8 mouse cellular contexts compared by ENCODE assay signal in genomic region chr11:82006796-82007423, GRCm38 (mm10). TPM values are rescaled to one million over a fixed set of nuclear protein-coding genes. Genes with fewer than 3 reads are reported as not detected.
A peak's percentile ranks its signal among the peaks of the same experiment; 100 is the strongest.
DNase-seq lines count a peak whose midpoint lies in the region; ATAC-seq and TF ChIP-seq lines count a peak whose summit lies in the region.

No protein-coding gene starts in this region.

- H3K9ac ChIP-seq in heart, embryonic 11.5 days (ENCODE audit: low read depth, low read length), result no peak overlapping the region
- H3K9ac ChIP-seq in liver, postnatal 0 days (replicated peaks), result no peak overlapping the region
- no peak overlapping the region for H3K9ac ChIP-seq in midbrain, embryonic 14.5 days (replicated peaks; ENCODE audit: low read length)

- TF ChIP-seq EP300 in liver, postnatal 0 days (IDR thresholded peaks at IDR 0.05; ENCODE audit: low read depth), result peak; percentile 14; the same call in 1 of the 2 replicates

- H3K4me3 ChIP-seq in heart, embryonic 11.5 days (ENCODE audit: low read depth, low read length), result no peak overlapping the region
- H3K4me3 ChIP-seq in bone marrow macrophage, adult 2 months (ENCODE audit: insufficient read depth, low read length), result peak overlapping the region; percentile 52
- no peak overlapping the region for H3K4me3 ChIP-seq in liver, postnatal 0 days (ENCODE audit: low read depth, low read length)
- no peak overlapping the region for H3K4me3 ChIP-seq in midbrain, embryonic 14.5 days (replicated peaks; ENCODE audit: low read depth, low read length)

- TF ChIP-seq POLR2A in bone marrow macrophage, adult 2 months (IDR thresholded peaks at IDR 0.05; ENCODE audit: borderline replicate concordance, low read depth, low read length), result no peak

- no peak for ATAC-seq in heart, embryonic 11.5 days (replicated peaks; ENCODE audit: insufficient number of reproducible peaks, low FRiP score, low TSS enrichment)
- peak; percentile 53; the same call in 1 of the 2 replicates for ATAC-seq in liver, postnatal 0 days
- ATAC-seq in erythroblast, adult 5-6 weeks (replicated peaks; ENCODE audit: low FRiP score, poor library complexity, severe bottlenecking), result no peak
- ATAC-seq in midbrain, embryonic 14.5 days (ENCODE audit: low FRiP score, low TSS enrichment), result no peak

- no peak overlapping the region for H3K4me2 ChIP-seq in heart, embryonic 11.5 days
- H3K4me2 ChIP-seq in liver, postnatal 0 days (ENCODE audit: low read depth, low read length), result peak overlapping the region; percentile 27; the same call in 1 of the 2 replicates
- no peak overlapping the region for H3K4me2 ChIP-seq in midbrain, embryonic 14.5 days (ENCODE audit: low read length)

- no peaks in the 10 kb centered on the region for H3K4me1 ChIP-seq in heart, embryonic 11.5 days (ENCODE audit: control insufficient read depth, insufficient read depth, low read length)
- H3K4me1 ChIP-seq in bone marrow macrophage, adult 2 months (ENCODE audit: control insufficient read depth, insufficient read depth, low read length), result peaks cover 73% of the 10 kb centered on the region
- peaks cover 8% of the 10 kb centered on the region; the same call in 1 of the 2 replicates for H3K4me1 ChIP-seq in liver, postnatal 0 days (ENCODE audit: insufficient read depth)
- no peaks in the 10 kb centered on the region for H3K4me1 ChIP-seq in midbrain, embryonic 14.5 days (ENCODE audit: control insufficient read depth, insufficient read depth, low read length)

- H3K27me3 ChIP-seq in heart, embryonic 11.5 days (ENCODE audit: control insufficient read depth, insufficient read depth, low read length), result no peaks in the 10 kb centered on the region
- H3K27me3 ChIP-seq in liver, postnatal 0 days (ENCODE audit: insufficient read depth, low read length), result no peaks in the 10 kb centered on the region
- H3K27me3 ChIP-seq in midbrain, embryonic 14.5 days (ENCODE audit: control insufficient read depth, insufficient read depth, low read length), result no peaks in the 10 kb centered on the region

- DNase-seq in heart, adult 11 months, result peak; percentile 99
- peak; percentile 79 for DNase-seq in heart, postnatal 25 days (ENCODE audit: low spot score)
- DNase-seq in liver, postnatal 0 days, result peak; percentile 46
- peak; percentile 71 for DNase-seq in urinary bladder, postnatal 14 days (ENCODE audit: low spot score)
- DNase-seq in midbrain, embryonic 14.5 days, result no peak

- intact Hi-C loops in heart, postnatal 25 days (cut with DNase I), result no loop called here

- TF ChIP-seq CTCF in bone marrow macrophage, adult 2 months (IDR thresholded peaks at IDR 0.05; ENCODE audit: low read depth, low read length), result no peak
- no peak for TF ChIP-seq CTCF in liver, postnatal 0 days (IDR thresholded peaks at IDR 0.05; ENCODE audit: low read depth)

- H3K27ac ChIP-seq in heart, embryonic 11.5 days (ENCODE audit: low read depth, low read length), result no peak overlapping the region
- peak overlapping the region; percentile 98 for H3K27ac ChIP-seq in bone marrow macrophage, adult 2 months (ENCODE audit: insufficient read depth, low read depth, low read length)
- peak overlapping the region; percentile 66; the same call in 1 of the 2 replicates for H3K27ac ChIP-seq in liver, postnatal 0 days (ENCODE audit: low read depth)
- no peak overlapping the region for H3K27ac ChIP-seq in midbrain, embryonic 14.5 days (replicated peaks; ENCODE audit: low read depth, low read length)

- H3K36me3 ChIP-seq in heart, embryonic 11.5 days (ENCODE audit: control insufficient read depth, insufficient read depth, low read length), result no peaks in the 10 kb centered on the region
- H3K36me3 ChIP-seq in liver, postnatal 0 days (replicated peaks; ENCODE audit: insufficient read depth, low read length), result no peaks in the 10 kb centered on the region
- no peaks in the 10 kb centered on the region for H3K36me3 ChIP-seq in midbrain, embryonic 14.5 days (ENCODE audit: control insufficient read depth, insufficient read depth, low read length)

- WGBS in heart, embryonic 11.5 days (ENCODE audit: insufficient replicate concordance), result 49% methylated on average over 12 of the region's 12 CpGs
- WGBS in liver, postnatal 0 days (ENCODE audit: insufficient replicate concordance), result 12% methylated on average over 12 of the region's 12 CpGs
- WGBS in midbrain, embryonic 14.5 days, result 61% methylated on average over 12 of the region's 12 CpGs

- no peaks in the 10 kb centered on the region for H3K9me3 ChIP-seq in heart, embryonic 11.5 days (replicated peaks; ENCODE audit: control insufficient read depth, low read length)
- H3K9me3 ChIP-seq in liver, postnatal 0 days (ENCODE audit: low read length), result no peaks in the 10 kb centered on the region
- no peaks in the 10 kb centered on the region for H3K9me3 ChIP-seq in midbrain, embryonic 14.5 days (ENCODE audit: control insufficient read depth, low read length)

RNA-seq across cellular contexts. Expression of gene Ccl2, which starts 28.5 kb away (rescaled TPM):
- polyA plus RNA-seq in heart, embryonic 11.5 days (2014; fragmentation: Nextera tagmentation; extraction: Ambion mirVana), result 6.8 and 8.2 TPM in 2 replicates
- polyA plus RNA-seq in bone marrow macrophage, adult 2 months (2012; ENCODE audit: insufficient read depth, insufficient read length, missing spikeins), result 4.0 and 4.7 TPM in 2 replicates
- total RNA-seq in heart, postnatal 25 days (2021), result 1 to 10 TPM; 1.2 to 1.3 TPM
- 1.8 and 2.5 TPM in 2 replicates for polyA plus RNA-seq in liver, postnatal 0 days (2015; fragmentation: Nextera tagmentation; extraction: Ambion mirVana)
- total RNA-seq in erythroblast, adult 5-6 weeks (2015; ENCODE audit: low replicate concordance), result 11.5 TPM in 1 of 2 replicates, not detected in the other
- not detected in 2 replicates for total RNA-seq in erythroblast, adult 5-6 weeks (2017; ENCODE audit: low replicate concordance)
- polyA plus RNA-seq in midbrain, embryonic 14.5 days (2014; fragmentation: Nextera tagmentation; extraction: Ambion mirVana), result 3.6 TPM in 1 of 2 replicates, not detected in the other

RNA-seq across cellular contexts. Expression of gene Gm17268, which starts 31.5 kb away (rescaled TPM):
- not detected in 2 replicates for polyA plus RNA-seq in heart, embryonic 11.5 days (2014; fragmentation: Nextera tagmentation; extraction: Ambion mirVana)
- not detected in 2 replicates for polyA plus RNA-seq in bone marrow macrophage, adult 2 months (2012; ENCODE audit: insufficient read depth, insufficient read length, missing spikeins)
- not detected for total RNA-seq in heart, postnatal 25 days (2021)
- not detected in 2 replicates for polyA plus RNA-seq in liver, postnatal 0 days (2015; fragmentation: Nextera tagmentation; extraction: Ambion mirVana)
- total RNA-seq in erythroblast, adult 5-6 weeks (2015; ENCODE audit: low replicate concordance), result not detected in 2 replicates
- total RNA-seq in erythroblast, adult 5-6 weeks (2017; ENCODE audit: low replicate concordance), result not detected in 2 replicates
- not detected in 2 replicates for polyA plus RNA-seq in midbrain, embryonic 14.5 days (2014; fragmentation: Nextera tagmentation; extraction: Ambion mirVana)

RNA-seq across cellular contexts. Expression of gene Ccl7, which starts 38.6 kb away (rescaled TPM):
- 2.0 and 2.8 TPM in 2 replicates for polyA plus RNA-seq in heart, embryonic 11.5 days (2014; fragmentation: Nextera tagmentation; extraction: Ambion mirVana)
- polyA plus RNA-seq in bone marrow macrophage, adult 2 months (2012; ENCODE audit: insufficient read depth, insufficient read length, missing spikeins), result 1.9 and 2.0 TPM in 2 replicates
- total RNA-seq in heart, postnatal 25 days (2021), result under 1 TPM; 0.78 to 0.88 TPM
- 0.51 and 1.1 TPM in 2 replicates for polyA plus RNA-seq in liver, postnatal 0 days (2015; fragmentation: Nextera tagmentation; extraction: Ambion mirVana)
- total RNA-seq in erythroblast, adult 5-6 weeks (2015; ENCODE audit: low replicate concordance), result not detected in 2 replicates
- not detected in 2 replicates for total RNA-seq in erythroblast, adult 5-6 weeks (2017; ENCODE audit: low replicate concordance)
- 1.9 TPM in 1 of 2 replicates, not detected in the other for polyA plus RNA-seq in midbrain, embryonic 14.5 days (2014; fragmentation: Nextera tagmentation; extraction: Ambion mirVana)

RNA-seq across cellular contexts. Expression of gene Asic2, which starts 38.7 kb away (rescaled TPM):
- 0.21 and 0.25 TPM in 2 replicates for polyA plus RNA-seq in heart, embryonic 11.5 days (2014; fragmentation: Nextera tagmentation; extraction: Ambion mirVana)
- not detected in 2 replicates for polyA plus RNA-seq in bone marrow macrophage, adult 2 months (2012; ENCODE audit: insufficient read depth, insufficient read length, missing spikeins)
- not detected for total RNA-seq in heart, postnatal 25 days (2021)
- polyA plus RNA-seq in liver, postnatal 0 days (2015; fragmentation: Nextera tagmentation; extraction: Ambion mirVana), result not detected in 2 replicates
- total RNA-seq in erythroblast, adult 5-6 weeks (2015; ENCODE audit: low replicate concordance), result not detected in 2 replicates
- total RNA-seq in erythroblast, adult 5-6 weeks (2017; ENCODE audit: low replicate concordance), result not detected in 2 replicates
- polyA plus RNA-seq in midbrain, embryonic 14.5 days (2014; fragmentation: Nextera tagmentation; extraction: Ambion mirVana), result 8.7 and 11.4 TPM in 2 replicates

RNA-seq across cellular contexts. Expression of gene Ccl11, which starts 50.7 kb away (rescaled TPM):
- not detected in 2 replicates for polyA plus RNA-seq in heart, embryonic 11.5 days (2014; fragmentation: Nextera tagmentation; extraction: Ambion mirVana)
- not detected in 2 replicates for polyA plus RNA-seq in bone marrow macrophage, adult 2 months (2012; ENCODE audit: insufficient read depth, insufficient read length, missing spikeins)
- 1 to 10 TPM in 1 of 2 experiments, under 1 TPM in 1; 0.48 to 1.9 TPM for total RNA-seq in heart, postnatal 25 days (2021)
- 0.09 TPM in 1 of 2 replicates, not detected in the other for polyA plus RNA-seq in liver, postnatal 0 days (2015; fragmentation: Nextera tagmentation; extraction: Ambion mirVana)
- not detected in 2 replicates for total RNA-seq in erythroblast, adult 5-6 weeks (2015; ENCODE audit: low replicate concordance)
- total RNA-seq in erythroblast, adult 5-6 weeks (2017; ENCODE audit: low replicate concordance), result not detected in 2 replicates
- 0.20 TPM in 1 of 2 replicates, not detected in the other for polyA plus RNA-seq in midbrain, embryonic 14.5 days (2014; fragmentation: Nextera tagmentation; extraction: Ambion mirVana)

Comparison
In these comparisons a context has a peak if more than half of its experiments do, and no peak if none do; other contexts are left out.
1. H3K27ac ChIP-seq: peak in bone marrow macrophage, adult 2 months (single experiment) and liver, postnatal 0 days (single experiment); none in heart, embryonic 11.5 days (single experiment) and midbrain, embryonic 14.5 days (single experiment).